ENCODE assay signal across 13 mouse cellular contexts in genomic region chr14:98933371-98933916, GRCm38 (mm10).
"Had no signal": no experiment of that assay in that cellular context is flagged by ENCODE, and none has a peak within 500 bp of the region (broad histone marks: within the 10 kb centered on the region; RNA-seq: fewer than 3 reads in every experiment).

No protein-coding gene starts in this region.

- DNase-seq: kidney, adult 2 months; kidney, postnatal 14 days; layer of hippocampus, postnatal 36 days; lung, embryonic 14.5 days; lung, postnatal 10 days; lung, postnatal 4 days; right cerebral cortex, postnatal 25 days; thymus, postnatal 36 days had no signal

- H3K36me3 ChIP-seq: kidney, embryonic 15.5 days; limb, embryonic 15.5 days; liver, embryonic 12.5 days; neural tube, embryonic 13.5 days had no signal

- H3K4me2 ChIP-seq: kidney, embryonic 15.5 days; limb, embryonic 15.5 days; liver, embryonic 12.5 days; lung, embryonic 14.5 days; neural tube, embryonic 13.5 days had no signal

- H3K9ac ChIP-seq: kidney, embryonic 15.5 days; limb, embryonic 15.5 days; liver, embryonic 12.5 days; lung, embryonic 14.5 days; neural tube, embryonic 13.5 days had no signal

- H3K4me3 ChIP-seq: kidney, embryonic 15.5 days; limb, embryonic 15.5 days; liver, embryonic 12.5 days; neural tube, embryonic 13.5 days had no signal

- H3K9me3 ChIP-seq: kidney, embryonic 15.5 days; limb, embryonic 15.5 days; liver, embryonic 12.5 days; neural tube, embryonic 13.5 days had no signal

- H3K4me1 ChIP-seq: kidney, embryonic 15.5 days; limb, embryonic 15.5 days; liver, embryonic 12.5 days had no signal

- ATAC-seq: intestine, embryonic 16.5 days; liver, embryonic 12.5 days had no signal

- H3K27me3 ChIP-seq: kidney, embryonic 15.5 days; limb, embryonic 15.5 days; liver, embryonic 12.5 days; neural tube, embryonic 13.5 days had no signal

- H3K27ac ChIP-seq: kidney, embryonic 15.5 days; limb, embryonic 15.5 days; liver, embryonic 12.5 days; neural tube, embryonic 13.5 days had no signal
